Mouse (Mus musculus): ENCODE data around the gene Kif23. TPM values are rescaled to one million over a fixed set of nuclear protein-coding genes. Genes with fewer than 3 reads are reported as not detected.
A peak's percentile ranks its signal among the peaks of the same experiment; 100 is the strongest.

The Kif23 gene
- total RNA-seq (2021), result 1 to 10 TPM in 1 of 2 experiments, under 1 TPM in 1; 0.69 to 1.5 TPM
- long read RNA-seq, experiment 1, result 0 reads
- long read RNA-seq, experiment 2, result 0 reads

- intact Hi-C loops (cut with DNase I), result loop anchor here (2.0 kb wide), 1 partner anchor 32 kb away; the partner anchor contains the start of gene Rplp1
Observed at GRCm38 (mm10) chr9:61946623-61947401, at the start of gene Kif23. Kif23 (minus strand) TSS chr9:61946774.

GRCm38 (mm10) chr9:61991158-61991557 is 44.6 kb upstream of the Kif23 start:
- no peak overlapping the region for H3K4me3 ChIP-seq
- DNase-seq, result no peak
- no peak overlapping the region for H3K27ac ChIP-seq
- no peak for TF ChIP-seq CTCF (IDR thresholded peaks at IDR 0.05)
- intact Hi-C loops (cut with DNase I), result no loop called here

More at GRCm38 (mm10) chr9:61946623-61947401, at the start of gene Kif23:
- H3K4me3 ChIP-seq, result peak within 1 kb of the TSS; percentile 85
- peak; percentile 91 for TF ChIP-seq CTCF (IDR thresholded peaks at IDR 0.05)
- peak within 1 kb of the TSS; percentile 72 for H3K27ac ChIP-seq
- DNase-seq, result peak; percentile 96

DNA sequence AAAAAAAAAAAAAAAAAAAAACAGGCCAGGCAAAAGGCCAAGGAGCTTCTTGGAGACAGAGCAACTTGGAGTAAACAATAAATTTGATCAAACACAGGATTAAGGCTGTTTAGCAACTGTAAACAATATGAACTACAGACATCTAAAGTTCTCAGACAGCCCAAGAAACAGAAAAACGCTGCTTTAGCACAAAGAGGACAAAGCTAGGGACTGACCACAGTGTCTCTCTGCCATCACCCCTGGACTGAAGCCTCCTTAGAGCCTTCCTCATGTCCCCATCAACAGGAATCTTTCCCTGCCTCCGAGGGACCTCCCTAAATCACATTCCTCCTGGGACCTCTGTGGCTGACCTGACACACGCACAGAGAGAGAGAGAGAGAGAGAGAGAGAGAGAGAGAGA is 44.2 kb upstream of the Kif23 start:
- intact Hi-C loops (cut with DNase I), result no loop called here
- DNase-seq, result no peak
- no peak overlapping the region for H3K4me3 ChIP-seq
- H3K27ac ChIP-seq, result no peak overlapping the region
- TF ChIP-seq CTCF (IDR thresholded peaks at IDR 0.05), result no peak

DNA sequence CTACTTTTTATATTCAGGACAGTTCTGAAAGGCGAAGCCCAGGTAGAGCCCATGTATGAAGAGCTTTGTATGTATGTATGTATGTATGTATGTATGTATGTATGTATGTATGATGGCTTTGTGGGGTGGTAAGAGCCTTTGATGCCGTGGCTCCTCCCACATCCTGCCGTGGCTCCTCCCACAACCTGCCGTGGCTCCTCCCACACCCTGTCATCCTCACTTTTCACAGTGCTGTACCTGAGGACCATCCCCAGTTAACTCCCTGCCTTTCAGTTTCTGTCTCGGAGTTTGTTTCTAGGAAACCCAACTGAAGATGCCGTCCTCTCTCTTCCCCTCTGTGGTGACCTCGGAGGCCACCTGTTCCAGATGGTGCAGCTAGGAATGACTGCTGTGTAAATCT is 39.5 kb upstream of the Kif23 start:
- H3K4me3 ChIP-seq, result no peak overlapping the region
- no peak for DNase-seq
- no peak overlapping the region for H3K27ac ChIP-seq
- no peak for TF ChIP-seq CTCF (IDR thresholded peaks at IDR 0.05)
- intact Hi-C loops (cut with DNase I), result no loop called here

GRCm38 (mm10) chr9:61985183-61985863 is 38.7 kb upstream of the Kif23 start:
- peak; percentile 77 for TF ChIP-seq CTCF (IDR thresholded peaks at IDR 0.05)
- intact Hi-C loops (cut with DNase I), result loop anchor here (2.0 kb wide), 2 partner anchors 19 to 37 kb away; no protein-coding TSS in a partner anchor
- no peak overlapping the region for H3K27ac ChIP-seq
- DNase-seq, result peak; percentile 69
- H3K4me3 ChIP-seq, result no peak overlapping the region

GRCm38 (mm10) chr9:61982940-61983620 is 36.5 kb upstream of the Kif23 start:
- intact Hi-C loops (cut with DNase I), result no loop called here

DNA sequence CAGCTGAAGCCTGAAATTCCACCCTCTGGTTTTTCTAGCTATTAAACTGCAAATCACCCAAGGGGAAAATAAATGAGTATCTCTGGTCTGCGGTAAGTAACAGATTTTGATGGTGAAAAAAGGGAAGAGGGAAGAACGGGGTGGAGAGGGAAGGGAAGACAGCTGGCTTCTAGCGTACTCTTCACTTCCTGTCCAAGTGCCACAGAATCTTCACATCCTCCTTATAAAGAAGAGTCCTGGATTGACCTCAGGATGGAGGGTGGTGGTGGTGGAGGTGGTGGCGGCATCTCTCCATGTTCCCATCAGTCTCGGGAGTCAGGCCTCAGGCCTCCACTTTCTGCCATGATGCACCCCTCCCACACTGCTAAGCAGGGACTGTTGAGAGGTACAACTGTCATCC is 35.3 kb upstream of the Kif23 start:
- Histone ChIP-seq H3K27ac (peak overlapping the region; percentile 9; the same call in 1 of the 2 replicates), H3K4me3 (no peak overlapping the region)
- TF ChIP-seq CTCF (IDR thresholded peaks at IDR 0.05), result no peak
- no peak for DNase-seq
- intact Hi-C loops (cut with DNase I), result no loop called here

More at GRCm38 (mm10) chr9:61982940-61983620, 36.5 kb upstream of the Kif23 start:
- H3K4me3 ChIP-seq, result no peak overlapping the region
- DNase-seq, result no peak
- TF ChIP-seq CTCF (IDR thresholded peaks at IDR 0.05), result no peak
- H3K27ac ChIP-seq, result peak overlapping the region; percentile 8; the same call in 1 of the 2 replicates

DNA sequence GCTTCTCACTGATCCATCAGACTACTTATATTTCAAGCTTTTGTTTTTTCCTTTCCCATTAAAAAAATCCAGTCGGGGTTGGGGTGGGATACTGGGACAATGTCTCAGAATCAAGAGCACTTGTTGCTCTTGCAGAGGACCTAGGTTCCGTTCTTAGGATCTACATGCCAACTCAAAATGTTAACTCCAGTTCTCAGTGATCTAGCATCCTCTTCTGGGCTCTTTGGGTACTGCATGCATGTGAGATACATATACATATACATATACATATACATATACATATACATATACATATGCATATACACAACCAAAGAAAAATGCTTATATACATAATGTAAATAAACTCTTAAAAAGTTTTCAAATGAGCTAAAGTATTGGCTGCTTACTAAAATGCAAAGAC is 33.4 kb upstream of the Kif23 start:
- no peak for DNase-seq
- H3K4me3 ChIP-seq, result no peak overlapping the region
- H3K27ac ChIP-seq, result no peak overlapping the region
- intact Hi-C loops (cut with DNase I), result no loop called here
- peak; percentile 29; the same call in 1 of the 2 replicates for TF ChIP-seq CTCF (IDR thresholded peaks at IDR 0.05)

DNA sequence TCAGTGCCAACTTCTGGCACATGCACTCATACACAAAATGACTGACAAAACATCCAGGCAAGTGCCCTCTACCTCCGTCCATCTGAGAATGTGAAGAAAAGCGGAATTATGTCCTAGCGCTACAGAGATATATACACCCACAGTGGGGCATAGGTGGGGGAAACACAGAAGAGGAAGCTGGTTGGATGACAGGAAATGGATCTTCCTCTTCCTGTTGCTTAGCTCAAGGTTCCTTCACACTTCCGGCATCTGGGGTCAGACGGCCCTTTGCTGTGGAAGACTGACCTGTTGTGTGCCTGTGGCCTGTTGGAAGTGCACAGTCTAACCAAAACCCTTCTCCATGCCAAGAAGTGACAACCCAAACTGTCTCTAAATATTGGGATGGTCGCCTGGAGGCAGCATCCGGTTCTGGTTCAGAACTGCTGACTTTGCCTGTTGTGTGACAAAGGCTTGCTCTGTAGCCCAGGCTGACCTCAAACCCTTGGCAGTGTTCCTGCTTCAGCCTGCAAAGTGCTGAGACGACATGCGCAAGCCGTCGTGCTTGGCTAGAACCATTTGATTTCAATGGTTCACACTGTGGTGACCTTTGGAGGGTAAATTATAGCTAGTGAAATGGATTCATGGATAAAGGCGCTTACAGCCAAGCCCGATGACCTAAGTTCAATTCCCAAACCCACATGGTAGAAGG is 30.8 kb upstream of the Kif23 start:
- Histone ChIP-seq H3K27ac (0 out of 2 replicates have a peak overlapping the region, but pooled peaks have one; percentile 24), H3K4me3 (no peak overlapping the region)
- no peak for DNase-seq
- intact Hi-C loops (cut with DNase I), result no loop called here
- no peak for TF ChIP-seq CTCF (IDR thresholded peaks at IDR 0.05)

DNA sequence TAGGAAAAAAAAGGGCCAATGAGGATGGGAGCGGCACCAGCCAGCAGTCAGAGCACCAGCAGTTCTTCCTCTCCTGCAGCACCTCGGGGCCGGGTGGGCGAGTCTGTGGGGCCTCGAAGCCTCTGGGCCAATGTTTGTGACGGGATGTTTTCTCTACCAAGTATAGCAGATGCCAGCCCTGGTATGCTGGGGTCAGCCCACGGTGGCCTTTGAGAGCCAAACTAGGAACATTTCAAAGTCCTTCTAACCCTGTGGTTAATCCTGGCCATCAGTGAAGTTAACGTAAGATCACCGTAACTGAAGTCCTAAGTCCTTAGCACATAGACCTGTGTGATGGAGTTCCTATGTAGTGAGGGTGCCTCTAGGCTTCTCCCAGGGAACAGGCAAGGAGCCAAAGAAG is 25.5 kb upstream of the Kif23 start:
- no peak for TF ChIP-seq CTCF (IDR thresholded peaks at IDR 0.05)
- no peak overlapping the region for H3K27ac ChIP-seq
- no peak for DNase-seq
- H3K4me3 ChIP-seq, result no peak overlapping the region
- intact Hi-C loops (cut with DNase I), result no loop called here

GRCm38 (mm10) chr9:61971045-61971444 is 24.5 kb upstream of the Kif23 start:
- Histone ChIP-seq H3K27ac (no peak overlapping the region), H3K4me3 (no peak overlapping the region)
- no peak for TF ChIP-seq CTCF (IDR thresholded peaks at IDR 0.05)
- DNase-seq, result no peak
- intact Hi-C loops (cut with DNase I), result no loop called here

DNA sequence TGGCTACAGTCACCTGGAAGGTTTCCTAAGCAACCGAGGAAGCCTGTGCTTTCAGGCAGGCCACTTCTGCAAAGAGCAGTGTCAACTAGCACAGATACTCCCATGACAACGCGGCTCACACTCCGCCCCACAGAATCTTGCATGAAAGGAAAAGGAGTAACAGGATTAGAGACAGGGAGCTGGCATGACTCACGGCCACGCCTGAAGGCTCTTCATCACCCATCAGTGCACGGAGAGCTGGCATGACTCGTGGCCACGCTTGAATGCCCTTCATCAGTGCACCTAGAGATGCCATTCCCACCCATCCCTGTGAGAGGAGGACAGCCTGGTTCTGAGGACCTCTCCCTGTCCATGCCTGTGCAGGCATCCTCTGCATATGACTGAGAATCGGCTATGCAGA is 20.8 kb upstream of the Kif23 start:
- no peak overlapping the region for H3K27ac ChIP-seq
- intact Hi-C loops (cut with DNase I), result loop anchor here (2.0 kb wide), 1 partner anchor 17 kb away; no protein-coding TSS in a partner anchor
- TF ChIP-seq CTCF (IDR thresholded peaks at IDR 0.05), result no peak
- H3K4me3 ChIP-seq, result no peak overlapping the region
- no peak for DNase-seq

All from gastrocnemius, adult 2 months (tissue).